In genomic region chr17:35673416-35674035, GRCm38 (mm10) we compare ENCODE assay signal across 8 mouse cellular contexts. TPM values are rescaled to one million over a fixed set of nuclear protein-coding genes. Genes with fewer than 3 reads are reported as not detected.
A peak's percentile ranks its signal among the peaks of the same experiment; 100 is the strongest.
DNase-seq lines count a peak whose midpoint lies in the region; ATAC-seq and TF ChIP-seq lines count a peak whose summit lies in the region.

Gene Gtf2h4, minus strand, starts transcription at chr17:35673739.

- no peaks in the 10 kb centered on the region; a peak in 1 of 4 replicates for H3K4me1 ChIP-seq in ES-E14 (ENCODE audit: control insufficient read depth in 2 of 2, insufficient read depth in 2 of 2, low read length in 2 of 2, poor library complexity in 1 of 2)
- H3K4me1 ChIP-seq in forebrain, embryonic 14.5 days (ENCODE audit: control insufficient read depth, insufficient read depth, low read length): no peaks in the 10 kb centered on the region
- H3K4me1 ChIP-seq in neural tube, embryonic 15.5 days: peaks cover 12% of the 10 kb centered on the region

- H3K9ac ChIP-seq in ES-E14 (ENCODE audit: insufficient read depth, low read depth, low read length, poor library complexity, severe bottlenecking): peak within 1 kb of the TSS; percentile 86
- H3K9ac ChIP-seq in forebrain, embryonic 14.5 days (ENCODE audit: low read length): peak within 1 kb of the TSS; percentile 74
- peak within 1 kb of the TSS; percentile 89 for H3K9ac ChIP-seq in neural tube, embryonic 15.5 days (replicated peaks)

- H3K4me2 ChIP-seq in forebrain, embryonic 14.5 days (ENCODE audit: low read length): peak within 1 kb of the TSS; percentile 55
- H3K4me2 ChIP-seq in neural tube, embryonic 15.5 days: peak within 1 kb of the TSS; percentile 88

- ATAC-seq in forebrain, embryonic 14.5 days: peak; percentile 99
- peak; percentile 95 for ATAC-seq in neural tube, embryonic 15.5 days (ENCODE audit: low FRiP score)

- H3K9me3 ChIP-seq in ES-E14 (ENCODE audit: control insufficient read depth, insufficient read depth, low read depth, low read length): no peaks in the 10 kb centered on the region
- H3K9me3 ChIP-seq in forebrain, embryonic 14.5 days (replicated peaks; ENCODE audit: control insufficient read depth, low read length): no peaks in the 10 kb centered on the region
- no peaks in the 10 kb centered on the region for H3K9me3 ChIP-seq in neural tube, embryonic 15.5 days (replicated peaks)

- WGBS in forebrain, embryonic 14.5 days: 2% methylated on average over 23 of the region's 23 CpGs
- WGBS in neural tube, embryonic 15.5 days: 2% methylated on average over 23 of the region's 23 CpGs

- intact Hi-C loops in heart, postnatal 14 days (cut with DNase I): no loop called here

- peak; percentile 93 for DNase-seq in ES-E14 (ENCODE audit: low read depth, low spot score)
- peak; percentile 84 for DNase-seq in cerebellum, adult 11 months
- peak; percentile 99 for DNase-seq in forebrain, embryonic 14.5 days (ENCODE audit: low spot score)
- DNase-seq in heart, postnatal 14 days: peak; percentile 82 to 91
- DNase-seq in layer of hippocampus, adult 11-12 months (ENCODE audit: low spot score): peak; percentile 96
- peak; percentile 91 to 94 for DNase-seq in lung, adult 18-20 months
- DNase-seq in testis, postnatal 14 days (ENCODE audit: low spot score): peak; percentile 94

- no peak within 1 kb of the TSS for H3K27ac ChIP-seq in ES-E14 (ENCODE audit: insufficient read depth, low read depth, low read length, poor library complexity, severe bottlenecking)
- no peak within 1 kb of the TSS for H3K27ac ChIP-seq in forebrain, embryonic 14.5 days (ENCODE audit: low read depth, low read length)
- no peak within 1 kb of the TSS for H3K27ac ChIP-seq in neural tube, embryonic 15.5 days (replicated peaks)

- in situ Hi-C loops in ES-E14 (cut with MboI; ENCODE audit: low sequenced_read_pairs in 2 of 2, unreplicated experiment in 2 of 2): no loop called here

- peaks cover 21% of the 10 kb centered on the region; the same call in 1 of the 2 replicates for H3K36me3 ChIP-seq in ES-E14 (ENCODE audit: control insufficient read depth, insufficient read depth, low read length, poor library complexity, severe bottlenecking)
- H3K36me3 ChIP-seq in forebrain, embryonic 14.5 days (ENCODE audit: control insufficient read depth, insufficient read depth, low read length): no peaks in the 10 kb centered on the region
- H3K36me3 ChIP-seq in neural tube, embryonic 15.5 days: no peaks in the 10 kb centered on the region

- H3K4me3 ChIP-seq in ES-E14 (ENCODE audit: insufficient read depth in 1 of 2, low read depth in 1 of 2, low read length in 2 of 2, poor library complexity in 1 of 2, severe bottlenecking in 1 of 2): peak within 1 kb of the TSS; percentile 88 to 89
- peak within 1 kb of the TSS; percentile 49 for H3K4me3 ChIP-seq in forebrain, embryonic 14.5 days (ENCODE audit: low read depth, low read length)
- peak within 1 kb of the TSS; percentile 68 for H3K4me3 ChIP-seq in neural tube, embryonic 15.5 days (replicated peaks)

- no peaks in the 10 kb centered on the region for H3K27me3 ChIP-seq in forebrain, embryonic 14.5 days (replicated peaks; ENCODE audit: control insufficient read depth, insufficient read depth, low read length)
- H3K27me3 ChIP-seq in neural tube, embryonic 15.5 days (replicated peaks): no peaks in the 10 kb centered on the region

TF ChIP-seq in ES-E14, 5 proteins besides CTCF, POLR2A, EP300 and RAD21:
- no peak for TF ChIP-seq ZC3H11A (IDR thresholded peaks at IDR 0.05; ENCODE audit: borderline replicate concordance, low read depth, low read length)
- TF ChIP-seq HCFC1 (IDR thresholded peaks at IDR 0.05; ENCODE audit: borderline replicate concordance, insufficient read depth, low read length): peak; percentile 95
- TF ChIP-seq CHD2 (IDR thresholded peaks at IDR 0.05; ENCODE audit: low read depth, low read length): peak; percentile 66; the same call in 1 of the 2 replicates

RNA-seq across cellular contexts. Expression of gene Gtf2h4, which starts in this region (rescaled TPM):
- total RNA-seq in ES-E14 (2012; rRNA removed): 75.3 and 83.0 TPM in 2 replicates
- 36.9 and 38.2 TPM in 2 replicates for polyA plus RNA-seq in forebrain, embryonic 14.5 days (2014; fragmentation: Nextera tagmentation; extraction: Ambion mirVana)
- 10 to 100 TPM; 16.8 to 23.2 TPM for total RNA-seq in heart, postnatal 14 days (2021)
- 24.1 and 30.7 TPM in 2 replicates for polyA plus RNA-seq in neural tube, embryonic 15.5 days (2015; fragmentation: Nextera tagmentation; extraction: Ambion mirVana)
